Mouse (Mus musculus) liver, embryonic 13.5 days (tissue): ENCODE data around the gene Rubcn. TPM values are rescaled to one million over a fixed set of nuclear protein-coding genes. Genes with fewer than 3 reads are reported as not detected.
A peak's percentile ranks its signal among the peaks of the same experiment; 100 is the strongest.

Source experiments
- ATAC-seq: fragments of 200-750 bp; cut with Nextera tagmentation; 2 replicates; pipeline ENCODE4 v1.8.0; 2017; ENCODE audit warnings: low read depth, mild to moderate bottlenecking, moderate number of reproducible peaks, moderate library complexity
- DNase-seq: peaks from one replicate; pipeline ENCODE4 v3.0.0; 2022
- H3K27ac ChIP-seq: fragments of 300-500 bp; sonication (generic); 2 replicates; pipeline ENCODE4 v1.5.1; 2015; ENCODE audit warnings: moderate library complexity, mild to moderate bottlenecking, inconsistent platforms
- H3K27me3 ChIP-seq: fragments of 300-500 bp; sonication (generic); 2 replicates; pipeline ENCODE4 v1.6.1; 2015; ENCODE audit warnings: mild to moderate bottlenecking, inconsistent platforms
- H3K36me3 ChIP-seq: fragments of 300-500 bp; sonication (generic); 2 replicates; pipeline ENCODE4 v1.6.1; 2015; ENCODE audit warnings: mild to moderate bottlenecking, inconsistent platforms
- H3K4me1 ChIP-seq: fragments of 300-500 bp; sonication (generic); replicated peaks from 2 replicates; pipeline ENCODE4 v1.6.1; 2015; ENCODE audit warnings: inconsistent platforms
- H3K4me2 ChIP-seq: fragments of 300-500 bp; sonication (generic); 2 replicates; pipeline ENCODE4 v1.6.1; 2015; ENCODE audit warnings: inconsistent platforms, mild to moderate bottlenecking, moderate library complexity
- H3K4me3 ChIP-seq: fragments of 300-500 bp; sonication (generic); replicated peaks from 2 replicates; pipeline ENCODE4 v1.5.1; 2015; ENCODE audit warnings: mild to moderate bottlenecking, inconsistent platforms
- H3K9ac ChIP-seq: fragments of 300-500 bp; sonication (generic); 2 replicates; pipeline ENCODE4 v1.6.1; 2015; ENCODE audit warnings: mild to moderate bottlenecking, inconsistent platforms
- H3K9me3 ChIP-seq: fragments of 300-500 bp; sonication (generic); replicated peaks from 2 replicates; pipeline ENCODE4 v1.6.1; 2016; ENCODE audit warnings: inconsistent platforms
- WGBS: fragments of 180-500 bp; shearing (Covaris S2); methylation state at CpG from one replicate; pipeline ENCODE4 v1.1.7; 2015; ENCODE audit not compliant: insufficient replicate concordance; 5-methylcytosine and 5-hydroxymethylcytosine counted together
- polyA plus RNA-seq: library from polyadenylated mRNA; unstranded; fragments of >200 nt; fragmentation: Nextera tagmentation; extraction: Ambion mirVana; gene quantifications from 2 replicates; pipeline ENCODE4 v1.2.1, GENCODE M21; 2015

Rubcn gene
- polyA plus RNA-seq, 1 experiment from 2014 or later, result 4.3 TPM

DNA sequence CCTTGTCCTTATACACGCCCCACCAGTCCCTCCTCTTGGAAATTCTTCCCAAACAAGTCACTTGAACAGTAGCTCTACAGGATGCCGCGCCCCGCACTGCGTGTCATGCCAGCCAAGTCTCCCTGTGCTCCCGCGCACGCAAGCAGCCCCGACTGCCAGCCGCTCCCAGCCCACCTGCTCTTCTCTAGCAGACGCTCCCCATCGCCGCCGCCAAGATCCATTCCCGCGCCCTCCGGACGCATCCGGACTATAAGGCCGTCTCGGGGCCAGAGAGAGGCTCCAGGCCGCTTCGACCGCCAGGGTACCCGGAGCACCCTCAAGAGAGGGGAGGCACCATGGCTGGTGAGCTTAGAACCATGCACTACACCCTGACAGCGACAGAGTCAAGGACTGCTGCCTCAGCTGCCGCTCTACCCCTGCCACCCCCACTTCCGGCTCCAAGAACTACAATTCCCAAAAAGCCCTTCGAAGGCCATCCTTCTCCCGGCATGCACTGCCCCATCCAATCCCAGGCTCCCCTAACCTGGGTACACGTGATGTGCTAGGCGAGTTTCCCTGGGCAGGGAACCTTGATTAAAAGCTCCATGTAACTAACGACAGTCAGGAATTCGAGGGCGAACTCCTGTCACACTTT is 9.5 kb downstream of the Rubcn start:
- DNase-seq (peak; percentile 86), ATAC-seq (peak; percentile 99)
- no peaks in the 10 kb centered on the region for H3K36me3 ChIP-seq
- peaks cover 19% of the 10 kb centered on the region for H3K4me1 ChIP-seq
- peak overlapping the region; percentile 90 for H3K4me2 ChIP-seq
- H3K9me3 ChIP-seq, result no peaks in the 10 kb centered on the region
- H3K4me3 ChIP-seq, result peak overlapping the region; percentile 83
- WGBS, result under 1% methylated on average over 35 of the region's 35 CpGs
- H3K27ac ChIP-seq, result peak overlapping the region; percentile 72
- 0 out of 2 replicates have a peak, but pooled peaks cover 5% of the 10 kb centered on the region for H3K27me3 ChIP-seq
- H3K9ac ChIP-seq, result peak overlapping the region; percentile 82

DNA sequence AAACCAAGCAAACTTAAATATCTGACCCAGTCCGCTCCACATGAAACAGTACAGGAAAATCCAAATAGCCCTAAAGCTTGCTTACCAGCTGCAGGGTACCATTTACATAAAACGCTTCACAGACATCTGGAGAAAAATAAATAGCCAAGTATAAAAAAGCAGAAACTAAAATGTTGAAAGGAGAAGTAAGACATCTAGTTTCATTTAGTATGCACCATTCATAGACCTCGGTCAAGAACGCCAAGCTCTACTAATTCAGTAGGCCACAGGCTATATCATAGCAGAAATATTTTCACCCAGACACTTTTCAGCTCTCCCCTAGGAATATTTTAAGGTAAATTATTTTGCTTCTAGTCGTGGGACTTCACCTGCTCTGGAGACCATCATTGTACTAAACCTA is 10.9 kb downstream of the Rubcn start:
- DNase-seq, result no peak
- Histone ChIP-seq H3K9ac (peak overlapping the region; percentile 82; the same call in 1 of the 2 replicates), H3K27me3 (0 out of 2 replicates have a peak, but pooled peaks cover 5% of the 10 kb centered on the region), H3K36me3 (no peaks in the 10 kb centered on the region), H3K4me2 (peak overlapping the region; percentile 90), H3K4me1 (peaks cover 19% of the 10 kb centered on the region), H3K4me3 (no peak overlapping the region; the same call in 1 of the 2 replicates), H3K27ac (no peak overlapping the region), H3K9me3 (no peaks in the 10 kb centered on the region)
- 79% methylated on average over 5 of the region's 5 CpGs for WGBS
- ATAC-seq, result no peak

DNA sequence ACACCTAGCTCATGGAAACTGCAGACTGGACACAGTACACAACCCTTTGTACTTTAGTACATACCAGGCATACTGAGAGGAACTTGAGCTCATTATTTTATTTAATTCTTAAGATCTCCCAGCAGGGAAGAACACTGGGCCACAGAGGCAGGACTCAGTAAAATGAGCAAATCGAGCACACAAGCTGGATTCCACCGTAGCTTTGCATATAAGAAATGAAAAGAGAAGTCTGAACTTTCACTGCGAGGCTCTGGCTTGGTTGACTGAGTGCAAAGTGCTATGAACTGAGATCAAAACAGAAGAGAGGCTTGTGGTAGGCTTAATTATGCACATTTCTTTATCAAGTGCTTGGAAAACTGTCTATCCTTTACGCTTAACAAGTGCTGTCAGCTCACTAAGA is 12.2 kb downstream of the Rubcn start:
- H3K4me3 ChIP-seq, result no peak overlapping the region
- no peaks in the 10 kb centered on the region for H3K9me3 ChIP-seq
- ATAC-seq, result no peak
- H3K9ac ChIP-seq, result no peak overlapping the region
- H3K27me3 ChIP-seq, result 0 out of 2 replicates have a peak, but pooled peaks cover 5% of the 10 kb centered on the region
- DNase-seq, result no peak
- no peak overlapping the region for H3K27ac ChIP-seq
- H3K4me2 ChIP-seq, result no peak overlapping the region
- peaks cover 19% of the 10 kb centered on the region for H3K4me1 ChIP-seq
- no peaks in the 10 kb centered on the region for H3K36me3 ChIP-seq
- WGBS, result 79% methylated on average over 4 of the region's 4 CpGs

DNA sequence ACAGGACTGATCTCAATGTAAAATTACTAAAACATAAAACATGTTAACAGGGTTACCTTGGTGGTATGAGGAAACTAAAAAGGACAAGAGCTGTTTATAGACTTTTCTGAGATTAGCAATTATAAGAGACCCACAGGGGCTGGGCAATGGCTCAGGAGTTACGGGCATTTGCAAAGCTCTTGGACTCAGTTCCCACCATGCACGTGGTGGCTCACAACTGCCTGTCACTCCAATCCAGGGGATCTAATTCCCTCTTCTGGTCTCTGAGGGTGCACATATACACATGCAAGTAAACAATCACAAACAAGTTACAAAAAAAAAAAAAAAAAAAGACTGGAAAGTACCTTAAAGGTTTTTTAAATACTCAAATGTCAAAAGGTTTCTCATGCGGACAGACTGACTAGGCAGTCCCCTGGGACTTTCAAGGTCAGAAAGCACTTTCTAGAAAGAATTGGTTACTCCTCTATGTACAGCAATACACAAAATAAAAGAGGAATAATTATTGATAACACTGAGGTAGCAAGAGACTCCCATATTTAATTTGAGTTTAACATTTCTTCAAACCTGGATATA is 15.7 kb downstream of the Rubcn start:
- WGBS, result 78% methylated on average over 3 of the region's 3 CpGs
- Histone ChIP-seq H3K4me3 (no peak overlapping the region), H3K27ac (no peak overlapping the region), H3K9me3 (no peaks in the 10 kb centered on the region), H3K4me1 (peaks cover 4% of the 10 kb centered on the region), H3K4me2 (no peak overlapping the region), H3K27me3 (no peaks in the 10 kb centered on the region), H3K36me3 (no peaks in the 10 kb centered on the region), H3K9ac (no peak overlapping the region)
- ATAC-seq (no peak), DNase-seq (no peak)

DNA sequence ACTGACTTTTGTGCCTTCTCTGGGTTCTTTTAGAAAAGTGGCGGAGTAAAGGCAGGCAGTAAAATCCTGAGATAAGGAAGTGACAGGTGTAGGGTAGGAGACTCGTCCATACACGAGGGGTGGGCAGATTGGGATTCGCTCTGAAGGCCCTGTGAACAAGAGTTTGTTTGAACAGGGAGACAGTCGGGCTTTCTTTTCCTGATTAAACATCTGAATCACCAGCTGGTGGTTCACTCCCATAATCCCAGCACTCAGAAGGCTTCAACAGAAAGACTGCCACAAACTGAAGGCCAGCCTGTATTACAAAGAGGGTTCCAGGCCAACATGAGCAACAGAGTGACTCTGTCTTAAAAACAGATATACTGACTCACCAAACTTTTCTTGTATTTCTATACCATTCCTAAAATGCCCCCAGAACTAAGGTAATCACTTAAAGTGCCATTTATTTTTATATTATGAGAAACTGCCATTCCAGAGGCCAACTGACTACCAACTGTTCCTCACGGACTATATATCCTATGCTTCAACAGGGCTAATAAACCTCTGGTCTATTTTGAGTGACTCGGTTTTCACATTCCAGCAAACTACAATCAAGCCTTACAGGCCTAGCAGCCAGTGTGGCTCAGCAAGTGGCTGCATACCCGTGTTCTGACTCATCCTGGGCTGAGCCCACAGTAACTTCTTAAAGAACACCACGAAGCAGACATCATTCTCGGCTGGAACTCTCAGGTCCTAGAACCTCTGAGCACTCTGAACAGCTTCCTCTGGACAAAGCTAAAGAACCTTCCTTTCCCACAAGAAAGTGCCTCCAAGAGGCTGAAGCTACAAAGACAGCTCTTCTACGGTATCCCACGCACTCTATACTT is 18.6 kb downstream of the Rubcn start:
- no peak overlapping the region for H3K4me3 ChIP-seq
- ATAC-seq, result no peak
- WGBS, result 57% methylated on average over 12 of the region's 12 CpGs

DNA sequence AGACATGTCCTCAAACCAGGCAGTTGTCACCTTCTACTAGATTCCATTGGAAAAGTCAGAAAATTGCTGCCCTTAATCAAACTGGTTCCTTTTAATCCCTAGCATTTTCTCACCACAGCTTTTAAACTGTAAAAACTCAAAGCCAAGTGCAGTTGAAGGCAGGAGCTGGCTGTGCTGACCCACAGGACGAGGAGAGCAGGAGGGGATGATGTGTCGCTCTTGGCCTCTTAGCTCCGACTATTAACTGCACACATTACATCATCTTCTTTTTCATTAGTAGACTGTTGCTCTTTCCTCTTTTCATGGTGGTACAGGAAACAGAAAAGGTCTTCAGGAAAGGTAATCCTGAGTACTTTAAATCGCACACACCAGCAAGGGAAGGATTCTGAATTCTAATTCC is 19.2 kb downstream of the Rubcn start:
- Histone ChIP-seq H3K27me3 (no peaks in the 10 kb centered on the region), H3K4me3 (no peak overlapping the region), H3K9ac (no peak overlapping the region), H3K36me3 (peaks cover under 1% of the 10 kb centered on the region; the same call in 1 of the 2 replicates), H3K27ac (no peak overlapping the region), H3K4me1 (peaks cover 6% of the 10 kb centered on the region), H3K4me2 (no peak overlapping the region), H3K9me3 (no peaks in the 10 kb centered on the region)
- DNase-seq, result no peak
- WGBS, result 61% methylated on average over 4 of the region's 4 CpGs
- ATAC-seq, result no peak

More for the DNA sequence above, 18.6 kb downstream of the Rubcn start:
- Histone ChIP-seq H3K9me3 (no peaks in the 10 kb centered on the region), H3K27me3 (no peaks in the 10 kb centered on the region), H3K4me1 (peaks cover 6% of the 10 kb centered on the region), H3K36me3 (no peaks in the 10 kb centered on the region), H3K4me2 (no peak overlapping the region), H3K27ac (no peak overlapping the region), H3K9ac (no peak overlapping the region)
- DNase-seq, result no peak

DNA sequence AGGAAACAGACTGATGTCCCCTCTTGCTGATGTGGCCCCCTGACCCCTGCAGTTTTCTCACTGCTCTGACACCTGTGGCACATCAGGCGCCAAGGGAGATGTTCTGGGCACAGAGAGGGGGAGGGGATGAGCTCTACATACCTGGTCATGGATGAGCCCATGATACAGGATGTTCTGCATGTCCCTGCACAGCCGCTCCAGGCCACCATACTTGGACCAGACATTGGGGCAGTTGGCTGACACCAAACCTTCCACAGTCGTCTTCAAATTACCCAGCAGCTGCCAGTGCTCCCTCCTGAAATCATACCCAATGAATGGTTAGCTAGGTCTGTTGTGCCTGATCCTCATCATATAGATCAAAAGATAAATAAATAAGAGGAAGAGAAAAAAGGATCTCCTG is 20.8 kb downstream of the Rubcn start:
- Histone ChIP-seq H3K36me3 (peaks cover 6% of the 10 kb centered on the region; the same call in 1 of the 2 replicates), H3K9me3 (no peaks in the 10 kb centered on the region), H3K27me3 (no peaks in the 10 kb centered on the region), H3K9ac (no peak overlapping the region), H3K27ac (no peak overlapping the region), H3K4me3 (no peak overlapping the region), H3K4me1 (peaks cover 6% of the 10 kb centered on the region), H3K4me2 (no peak overlapping the region)
- 76% methylated on average over 3 of the region's 3 CpGs for WGBS
- DNase-seq, result no peak
- ATAC-seq, result no peak

DNA sequence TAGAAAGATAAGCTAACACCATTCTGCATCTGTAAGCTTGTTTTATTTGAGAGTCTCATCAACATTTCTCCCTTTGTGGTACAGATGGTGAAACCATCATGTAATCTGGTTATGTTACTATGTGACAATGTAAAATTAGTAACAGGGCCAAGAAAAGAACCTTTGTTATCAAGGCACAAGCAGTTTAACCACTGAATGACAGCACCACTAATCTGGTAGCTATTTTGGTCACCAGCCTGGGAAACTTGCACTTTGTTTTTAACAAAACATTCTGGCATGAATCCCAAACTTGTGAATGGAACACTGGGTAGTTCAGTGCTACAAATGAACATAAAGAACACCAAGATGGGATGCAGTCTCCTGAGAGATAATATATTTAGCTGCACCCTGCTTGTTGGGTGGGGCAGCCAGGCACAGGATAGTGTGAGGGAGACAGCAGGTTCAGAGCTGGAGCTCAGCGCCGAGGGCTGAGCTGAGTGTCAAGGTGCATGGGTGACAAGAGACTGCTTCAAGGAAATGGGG is 23.5 kb downstream of the Rubcn start:
- ATAC-seq (no peak; the same call in 1 of the 2 replicates), DNase-seq (no peak)
- Histone ChIP-seq H3K9ac (no peak overlapping the region), H3K9me3 (no peaks in the 10 kb centered on the region), H3K4me1 (peaks cover 6% of the 10 kb centered on the region), H3K4me3 (no peak overlapping the region), H3K27me3 (no peaks in the 10 kb centered on the region), H3K4me2 (no peak overlapping the region), H3K36me3 (peaks cover 11% of the 10 kb centered on the region), H3K27ac (no peak overlapping the region)
- 17% methylated on average over 2 of the region's 2 CpGs for WGBS

DNA sequence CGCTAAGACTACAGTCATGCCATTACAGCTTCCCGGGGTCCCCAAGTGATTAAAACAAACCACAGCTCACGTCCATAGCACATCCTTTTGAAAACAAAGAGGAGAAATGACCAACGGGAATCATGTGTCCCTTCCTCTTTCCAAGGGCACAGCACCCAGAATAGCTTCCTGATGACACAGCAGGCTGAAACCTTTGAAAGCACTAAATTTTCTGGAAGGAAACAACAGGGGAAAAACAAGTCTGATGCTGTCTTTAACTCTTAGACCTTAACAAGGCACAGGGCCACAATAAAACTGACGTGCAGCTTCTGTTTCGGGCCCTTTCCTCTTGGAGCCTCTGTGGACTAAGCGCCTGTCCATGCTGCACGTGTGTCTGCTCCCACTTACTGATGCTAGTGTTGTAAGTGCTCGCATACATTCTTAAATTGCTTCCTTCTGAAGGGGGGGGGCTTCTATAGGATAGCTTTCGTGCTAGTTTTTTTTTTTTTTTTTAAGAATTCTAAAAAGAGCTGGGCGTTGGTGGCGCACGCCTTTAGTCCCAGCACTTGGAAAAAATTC is 24.0 kb downstream of the Rubcn start:
- no peak for ATAC-seq
- Histone ChIP-seq H3K9ac (no peak overlapping the region), H3K27me3 (no peaks in the 10 kb centered on the region), H3K9me3 (no peaks in the 10 kb centered on the region), H3K4me2 (no peak overlapping the region), H3K4me3 (no peak overlapping the region), H3K4me1 (peaks cover 6% of the 10 kb centered on the region), H3K36me3 (peaks cover 11% of the 10 kb centered on the region), H3K27ac (no peak overlapping the region)
- 48% methylated on average over 13 of the region's 13 CpGs for WGBS
- DNase-seq, result no peak

DNA sequence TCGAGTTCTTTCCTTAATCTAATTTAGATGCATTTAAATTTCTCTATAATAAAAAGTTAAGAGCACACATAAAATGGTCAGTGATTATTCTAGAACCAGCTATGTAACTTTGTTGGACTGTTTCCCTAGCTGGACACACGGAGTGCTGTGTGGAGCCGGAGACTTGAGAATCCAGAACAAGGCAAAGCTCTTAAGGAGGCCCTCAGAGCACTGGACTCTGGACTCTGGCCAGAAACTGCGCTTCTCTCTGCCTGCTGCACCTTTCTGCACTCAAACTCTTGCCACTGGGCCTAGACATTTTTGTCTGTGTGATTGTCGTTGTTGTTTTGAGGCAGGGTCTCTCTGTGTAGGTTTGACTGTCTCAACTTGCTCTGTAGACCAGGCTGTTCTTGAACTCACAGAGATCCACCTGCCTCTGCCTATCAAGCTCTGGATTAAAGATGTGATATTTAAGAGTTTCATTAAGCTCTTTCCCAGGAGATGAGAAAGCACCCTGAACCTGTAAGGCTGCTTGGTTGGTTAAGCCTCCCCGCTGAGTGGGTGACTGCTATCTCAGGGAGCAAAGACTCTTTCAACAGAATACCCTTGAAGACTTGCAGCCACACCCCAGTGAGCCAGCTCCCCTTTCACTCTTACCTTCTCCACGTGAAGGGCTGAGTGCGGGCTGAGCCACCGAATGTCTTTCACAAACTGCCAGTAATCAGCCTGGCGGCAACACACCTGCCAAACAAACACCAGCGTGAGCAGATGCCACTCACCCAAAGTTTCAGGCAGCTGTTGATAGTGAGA is 28.3 kb downstream of the Rubcn start:
- WGBS, result 80% methylated on average over 11 of the region's 11 CpGs

More for the DNA sequence above, 28.3 kb downstream of the Rubcn start:
- Histone ChIP-seq H3K4me1 (peaks cover 3% of the 10 kb centered on the region), H3K27ac (no peak overlapping the region), H3K9ac (no peak overlapping the region), H3K27me3 (no peaks in the 10 kb centered on the region), H3K4me2 (no peak overlapping the region), H3K4me3 (no peak overlapping the region), H3K9me3 (no peaks in the 10 kb centered on the region), H3K36me3 (peaks cover 36% of the 10 kb centered on the region)
- no peak for ATAC-seq
- no peak for DNase-seq
